Mouse (Mus musculus): Measurements from ENCODE around the gene Oas1f.
"Not testable (repeated sequence)": the region's sequence is repeated elsewhere in the genome, so short reads cannot be mapped to it uniquely, and the experiment has no call there.

DNA sequence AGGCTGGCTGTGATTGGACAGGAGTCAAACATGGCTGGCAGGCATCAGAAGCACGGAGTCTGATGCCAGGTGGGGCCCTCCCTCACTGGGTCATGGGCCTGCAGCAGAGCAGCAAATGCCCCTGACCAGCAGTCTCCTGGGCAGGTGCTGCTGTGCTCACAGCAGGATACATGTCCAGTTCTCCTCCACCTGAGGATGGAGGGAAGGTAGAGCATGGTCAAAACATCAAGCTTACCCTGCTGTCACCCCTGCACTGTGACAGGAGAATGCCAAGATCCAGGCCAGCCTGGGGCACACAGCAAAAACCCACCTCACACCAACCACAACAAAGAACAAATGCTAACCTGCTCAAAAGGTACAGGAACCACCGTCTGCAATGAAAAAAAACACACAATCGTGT, 29.7 kb downstream of the Oas1f start:
- not testable (repeated sequence) for TF ChIP-seq POLR2A, CTCF (IDR thresholded peaks at IDR 0.05; ENCODE audit: insufficient read depth, low read depth, low read length)
